Mouse (Mus musculus) bone marrow, adult 2 months (tissue): ENCODE results near the gene Bmf.

Experiments
- CTCF ChIP-seq: fragments of 200-500 bp; IDR thresholded peaks from 2 replicates; pipeline ENCODE4 v1.5.1; 2011; ENCODE audit warnings: low read length, control low read depth; ENCODE audit not compliant: control insufficient read depth, insufficient read depth
- POLR2A ChIP-seq: fragments of 200-500 bp; IDR thresholded peaks from 2 replicates; pipeline ENCODE4 v1.6.1; 2011; ENCODE audit warnings: low read depth, mild to moderate bottlenecking, control low read depth, low read length, borderline replicate concordance; ENCODE audit not compliant: control insufficient read depth

DNA sequence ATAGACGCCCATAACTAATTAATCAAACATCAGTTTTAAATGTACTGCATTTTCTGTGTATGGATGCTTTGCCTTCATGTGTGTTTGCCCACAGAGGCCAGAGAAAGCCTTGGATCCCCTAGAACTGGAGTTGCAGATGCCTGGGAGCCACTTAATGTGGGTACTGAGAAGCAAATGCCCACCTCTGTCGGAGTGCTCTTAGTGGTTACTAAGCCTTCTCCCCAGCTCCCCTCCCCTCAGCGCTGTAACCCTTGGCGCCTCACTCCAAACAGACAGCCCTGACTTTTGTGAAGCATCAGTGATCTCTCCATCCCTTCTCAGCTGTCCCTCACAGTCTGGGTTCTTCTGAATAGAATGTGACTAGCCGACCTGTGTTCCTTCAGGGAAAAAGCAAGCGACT is 51.0 kb downstream of the Bmf start:
- TF ChIP-seq CTCF (no peak), POLR2A (no peak)
